Mouse (Mus musculus): ENCODE data around the gene Celf6. TPM values are rescaled to one million over a fixed set of nuclear protein-coding genes. Genes with fewer than 3 reads are reported as not detected.

The Celf6 gene
- total and polyA plus RNA-seq, 3 experiments = 0.13 TPM; not detected in 2

GRCm38 (mm10) chr9:59638372-59638771, 60.7 kb downstream of the Celf6 start:
- Histone ChIP-seq H3K36me3 (ENCODE audit: control insufficient read depth in 1 of 2, insufficient read depth in 2 of 2, low read length in 2 of 2) (peaks cover 13 to 25% of the 10 kb centered on the region in 2 experiments), H3K4me1 (ENCODE audit: control insufficient read depth in 1 of 2, insufficient read depth in 2 of 2, low read length in 2 of 2) (peaks cover 11 to 13% of the 10 kb centered on the region in 2 experiments), H3K9ac (ENCODE audit: control insufficient read depth, low read depth, low read length, poor library complexity, severe bottlenecking) (no peak overlapping the region), H3K27ac (ENCODE audit: control insufficient read depth, low read depth, low read length) (peak overlapping the region; percentile 49), H3K79me2 (ENCODE audit: control insufficient read depth, insufficient read depth, low read length, poor library complexity) (no peaks in the 10 kb centered on the region), H3K4me3 (ENCODE audit: control insufficient read depth in 1 of 2, insufficient read depth in 1 of 2, low read depth in 2 of 2, low read length in 2 of 2) (no peak overlapping the region), H3K27me3 (ENCODE audit: control insufficient read depth in 1 of 2, insufficient read depth in 2 of 2, low read length in 2 of 2) (no peaks in the 10 kb centered on the region), H3K9me3 (replicated peaks; ENCODE audit: insufficient read depth, low read length) (no peaks in the 10 kb centered on the region)
- peak; percentile 82 for DNase-seq (ENCODE audit: low read depth, low spot score)
- peak; percentile 61 for TF ChIP-seq SIN3A (IDR thresholded peaks at IDR 0.05; ENCODE audit: low read length)
- TF ChIP-seq SMC3 (IDR thresholded peaks at IDR 0.05; ENCODE audit: low read depth, low read length) = no peak
- TF ChIP-seq BHLHE40 (IDR thresholded peaks at IDR 0.05; ENCODE audit: borderline replicate concordance, low read depth, low read length) = peak; percentile 91
- TF ChIP-seq ELF1 (IDR thresholded peaks at IDR 0.05; ENCODE audit: low read depth, low read length) = no peak
- TF ChIP-seq MAFK (IDR thresholded peaks at IDR 0.05; ENCODE audit: borderline replicate concordance, low read depth, low read length) = peak; percentile 36; the same call in 1 of the 2 replicates
- no peak for TF ChIP-seq USF2 (IDR thresholded peaks at IDR 0.05; ENCODE audit: borderline replicate concordance in 1 of 2, insufficient read depth in 1 of 2, low read depth in 1 of 2, low read length in 2 of 2)
- TF ChIP-seq USF1 (IDR thresholded peaks at IDR 0.05; ENCODE audit: low read depth, low read length) = no peak
- no peak for TF ChIP-seq ZC3H11A (IDR thresholded peaks at IDR 0.05; ENCODE audit: low read depth, low read length)
- no peak for TF ChIP-seq MAX (IDR thresholded peaks at IDR 0.05; ENCODE audit: low read length)
- TF ChIP-seq KAT2A (conservative IDR thresholded peaks at IDR 0.05; ENCODE audit: low read depth, low read length) = no peak
- TF ChIP-seq TBP (IDR thresholded peaks at IDR 0.05; ENCODE audit: low read depth, low read length) = no peak
- TF ChIP-seq EP300 (IDR thresholded peaks at IDR 0.05; ENCODE audit: low read depth in 1 of 2, low read length in 2 of 2) = peak; percentile 91 to 93
- no peak for TF ChIP-seq E2F4 (IDR thresholded peaks at IDR 0.05; ENCODE audit: borderline replicate concordance, low read depth, low read length)
- TF ChIP-seq NELFE (IDR thresholded peaks at IDR 0.05; ENCODE audit: low read depth, low read length) = no peak
- TF ChIP-seq ZMIZ1 (IDR thresholded peaks at IDR 0.05; ENCODE audit: low read depth, low read length) = no peak
- TF ChIP-seq UBTF (IDR thresholded peaks at IDR 0.05; ENCODE audit: borderline replicate concordance, insufficient read depth, low read depth, low read length) = no peak
- TF ChIP-seq HCFC1 (IDR thresholded peaks at IDR 0.05; ENCODE audit: low read depth, low read length) = no peak
- TF ChIP-seq RCOR1 (IDR thresholded peaks at IDR 0.05; ENCODE audit: low read depth, low read length) = peak; percentile 97
- TF ChIP-seq MAZ (IDR thresholded peaks at IDR 0.05; ENCODE audit: low read depth, low read length) = no peak
- no peak for TF ChIP-seq POLR2AphosphoS2 (IDR thresholded peaks at IDR 0.05; ENCODE audit: low read length)
- no peak for TF ChIP-seq POLR2AphosphoS5 (IDR thresholded peaks at IDR 0.05; ENCODE audit: borderline replicate concordance, low read depth, low read length)
- no peak for TF ChIP-seq MYB (IDR thresholded peaks at IDR 0.05; ENCODE audit: low read depth, low read length)
- no peak for TF ChIP-seq ZKSCAN1 (IDR thresholded peaks at IDR 0.05; ENCODE audit: low read depth, low read length)
- TF ChIP-seq ZNF384 (IDR thresholded peaks at IDR 0.05; ENCODE audit: low read depth, low read length) = no peak
- TF ChIP-seq JUND (IDR thresholded peaks at IDR 0.05; ENCODE audit: low read depth, low read length) = no peak
- peak; percentile 81 for TF ChIP-seq ETS1 (IDR thresholded peaks at IDR 0.05; ENCODE audit: low read depth, low read length)
- TF ChIP-seq TCF12 (IDR thresholded peaks at IDR 0.05; ENCODE audit: low read depth, low read length) = peak; percentile 95
- TF ChIP-seq GATA1 (IDR thresholded peaks at IDR 0.05; ENCODE audit: low read depth, low read length) = peak; percentile 96
- TF ChIP-seq MXI1 (IDR thresholded peaks at IDR 0.05; ENCODE audit: low read depth, low read length) = no peak
- TF ChIP-seq CTCF (IDR thresholded peaks at IDR 0.05 in 2 of 3, conservative IDR thresholded peaks at IDR 0.05 in 1 of 3; ENCODE audit: control insufficient read depth in 1 of 3, insufficient read depth in 1 of 3, low read depth in 2 of 3, low read length in 3 of 3, poor library complexity in 1 of 3, severe bottlenecking in 1 of 3) = no peak
- no peak for TF ChIP-seq NRF1 (IDR thresholded peaks at IDR 0.05; ENCODE audit: insufficient read depth, low read depth, low read length, poor library complexity, severe bottlenecking)
- no peak for TF ChIP-seq MEF2A (IDR thresholded peaks at IDR 0.05; ENCODE audit: extremely low read depth, insufficient replicate concordance, low read depth, low read length, poor library complexity, severe bottlenecking)
- no peak for TF ChIP-seq POLR2A (IDR thresholded peaks at IDR 0.05; ENCODE audit: control insufficient read depth in 1 of 2, insufficient read depth in 1 of 2, low read depth in 1 of 2, low read length in 2 of 2, poor library complexity in 1 of 2)
- TF ChIP-seq TAL1 (IDR thresholded peaks at IDR 0.05; ENCODE audit: low read length) = peak; percentile 84
- no peak for TF ChIP-seq RAD21 (IDR thresholded peaks at IDR 0.05; ENCODE audit: low read depth, low read length)
- TF ChIP-seq MYC (IDR thresholded peaks at IDR 0.05; ENCODE audit: low read depth, low read length) = 0 out of 2 replicates have a peak, but pooled peaks have one; percentile 65
- no peak for TF ChIP-seq CHD2 (IDR thresholded peaks at IDR 0.05; ENCODE audit: low read length)
- no peak for TF ChIP-seq GABPA (IDR thresholded peaks at IDR 0.05; ENCODE audit: low read depth, low read length)

Data from MEL (cell line).